Mouse (Mus musculus): ENCODE data around the gene Vezt. TPM values are rescaled to one million over a fixed set of nuclear protein-coding genes. Genes with fewer than 3 reads are reported as not detected.

The Vezt gene
- polyA plus RNA-seq (2012; fragmentation: generic; extraction: Trizol), result 10.2 TPM
- long read RNA-seq, experiment 1, full-length matches to known transcripts, result 10 of 18 reads
- long read RNA-seq, experiment 1, partial matches to known transcripts, result 3 of 18 reads
- long read RNA-seq, experiment 1, other reads (novel, unspliced or antisense), result 5 of 18 reads
- long read RNA-seq, experiment 2, full-length matches to known transcripts, result 87 of 129 reads
- long read RNA-seq, experiment 2, partial matches to known transcripts, result 6 of 129 reads
- long read RNA-seq, experiment 2, other reads (novel, unspliced or antisense), result 36 of 129 reads

- Histone ChIP-seq H3K36me3 (ENCODE audit: control insufficient read depth, insufficient read depth) (peaks cover 3% of the 10 kb centered on the region), H3K4me3 (ENCODE audit: insufficient read depth, poor library complexity, severe bottlenecking) (peak within 1 kb of the TSS; percentile 99), H3K79me3 (ENCODE audit: low read depth) (peaks cover 16% of the 10 kb centered on the region), H3K79me2 (ENCODE audit: control insufficient read depth, insufficient read depth) (peaks cover 42% of the 10 kb centered on the region), H3ac (ENCODE audit: control insufficient read depth, insufficient read length, low read depth) (peak within 1 kb of the TSS; percentile 99), H3K27me3 (ENCODE audit: control insufficient read depth, insufficient read depth, insufficient read length) (no peaks in the 10 kb centered on the region)
- peak; percentile 13 for TF ChIP-seq MAX (IDR thresholded peaks at IDR 0.05)
- peak; percentile 35 for TF ChIP-seq CTCF (IDR thresholded peaks at IDR 0.05; ENCODE audit: control insufficient read depth, insufficient read depth, insufficient read length)
- TF ChIP-seq FOSL1 (IDR thresholded peaks at IDR 0.05; ENCODE audit: insufficient read depth, low read length, poor library complexity, severe bottlenecking), result no peak
Observed at GRCm38 (mm10) chr10:94035658-94036374, at the start of gene Vezt, which contains the start of gene Fgd6. TSS of gene Vezt (minus strand) at chr10:94035817. TSS of gene Fgd6 (plus strand) at chr10:94036001.

- Histone ChIP-seq H3K4me3 (ENCODE audit: insufficient read depth, poor library complexity, severe bottlenecking) (no peak overlapping the region), H3K36me3 (ENCODE audit: control insufficient read depth, insufficient read depth) (no peaks in the 10 kb centered on the region), H3K27me3 (ENCODE audit: control insufficient read depth, insufficient read depth, insufficient read length) (no peaks in the 10 kb centered on the region), H3K79me3 (ENCODE audit: low read depth) (no peaks in the 10 kb centered on the region), H3ac (ENCODE audit: control insufficient read depth, insufficient read length, low read depth) (no peak overlapping the region), H3K79me2 (ENCODE audit: control insufficient read depth, insufficient read depth) (no peaks in the 10 kb centered on the region)
- TF ChIP-seq MYOD1 (IDR thresholded peaks at IDR 0.05; ENCODE audit: control insufficient read depth, insufficient read length, low read depth), result no peak
- no peak for TF ChIP-seq MAX (IDR thresholded peaks at IDR 0.05)
- no peak for TF ChIP-seq CEBPB (IDR thresholded peaks at IDR 0.05; ENCODE audit: low read depth)
- TF ChIP-seq USF1 (IDR thresholded peaks at IDR 0.05; ENCODE audit: low read depth), result no peak
- no peak for TF ChIP-seq FOSL1 (IDR thresholded peaks at IDR 0.05; ENCODE audit: insufficient read depth, low read length, poor library complexity, severe bottlenecking)
- no peak for TF ChIP-seq CTCF (IDR thresholded peaks at IDR 0.05; ENCODE audit: control insufficient read depth, insufficient read depth, insufficient read length)
- TF ChIP-seq MYOG (IDR thresholded peaks at IDR 0.05; ENCODE audit: control insufficient read depth, extremely low read depth, insufficient read length), result no peak
Observed at GRCm38 (mm10) chr10:94082040-94082734, 46.6 kb upstream of the Vezt start.

- TF ChIP-seq MAX (IDR thresholded peaks at IDR 0.05), result no peak
- TF ChIP-seq USF1 (IDR thresholded peaks at IDR 0.05; ENCODE audit: low read depth), result no peak
- TF ChIP-seq MYOD1 (IDR thresholded peaks at IDR 0.05; ENCODE audit: control insufficient read depth, insufficient read length, low read depth), result no peak
- TF ChIP-seq FOSL1 (IDR thresholded peaks at IDR 0.05; ENCODE audit: insufficient read depth, low read length, poor library complexity, severe bottlenecking), result no peak
- TF ChIP-seq MYOG (IDR thresholded peaks at IDR 0.05; ENCODE audit: control insufficient read depth, extremely low read depth, insufficient read length), result no peak
- no peak for TF ChIP-seq CEBPB (IDR thresholded peaks at IDR 0.05; ENCODE audit: low read depth)
- TF ChIP-seq CTCF (IDR thresholded peaks at IDR 0.05; ENCODE audit: control insufficient read depth, insufficient read depth, insufficient read length), result no peak
- Histone ChIP-seq H3K36me3 (ENCODE audit: control insufficient read depth, insufficient read depth) (no peaks in the 10 kb centered on the region), H3K79me2 (ENCODE audit: control insufficient read depth, insufficient read depth) (no peaks in the 10 kb centered on the region), H3K79me3 (ENCODE audit: low read depth) (no peaks in the 10 kb centered on the region), H3ac (ENCODE audit: control insufficient read depth, insufficient read length, low read depth) (no peak overlapping the region), H3K4me3 (ENCODE audit: insufficient read depth, poor library complexity, severe bottlenecking) (no peak overlapping the region), H3K27me3 (ENCODE audit: control insufficient read depth, insufficient read depth, insufficient read length) (no peaks in the 10 kb centered on the region)
Observed at GRCm38 (mm10) chr10:94080740-94081139, 45.1 kb upstream of the Vezt start.

- H3ac ChIP-seq (ENCODE audit: control insufficient read depth, insufficient read length, low read depth), result no peak overlapping the region
- H3K79me2 ChIP-seq (ENCODE audit: control insufficient read depth, insufficient read depth), result no peaks in the 10 kb centered on the region
- H3K36me3 ChIP-seq (ENCODE audit: control insufficient read depth, insufficient read depth), result no peaks in the 10 kb centered on the region
- no peaks in the 10 kb centered on the region for H3K79me3 ChIP-seq (ENCODE audit: low read depth)
- no peak for TF ChIP-seq USF1 (IDR thresholded peaks at IDR 0.05; ENCODE audit: low read depth)
- H3K27me3 ChIP-seq (ENCODE audit: control insufficient read depth, insufficient read depth, insufficient read length), result no peaks in the 10 kb centered on the region
- H3K4me3 ChIP-seq (ENCODE audit: insufficient read depth, poor library complexity, severe bottlenecking), result no peak overlapping the region
Observed at GRCm38 (mm10) chr10:94076966-94077825, 41.6 kb upstream of the Vezt start.

- Histone ChIP-seq H3K79me3 (ENCODE audit: low read depth) (no peaks in the 10 kb centered on the region), H3K36me3 (ENCODE audit: control insufficient read depth, insufficient read depth) (no peaks in the 10 kb centered on the region), H3K79me2 (ENCODE audit: control insufficient read depth, insufficient read depth) (no peaks in the 10 kb centered on the region), H3K4me3 (ENCODE audit: insufficient read depth, poor library complexity, severe bottlenecking) (no peak overlapping the region), H3K27me3 (ENCODE audit: control insufficient read depth, insufficient read depth, insufficient read length) (no peaks in the 10 kb centered on the region), H3ac (ENCODE audit: control insufficient read depth, insufficient read length, low read depth) (no peak overlapping the region)
- TF ChIP-seq CTCF (IDR thresholded peaks at IDR 0.05; ENCODE audit: control insufficient read depth, insufficient read depth, insufficient read length), result no peak
- no peak for TF ChIP-seq USF1 (IDR thresholded peaks at IDR 0.05; ENCODE audit: low read depth)
- no peak for TF ChIP-seq FOSL1 (IDR thresholded peaks at IDR 0.05; ENCODE audit: insufficient read depth, low read length, poor library complexity, severe bottlenecking)
- no peak for TF ChIP-seq MYOD1 (IDR thresholded peaks at IDR 0.05; ENCODE audit: control insufficient read depth, insufficient read length, low read depth)
- no peak for TF ChIP-seq MAX (IDR thresholded peaks at IDR 0.05)
- TF ChIP-seq CEBPB (IDR thresholded peaks at IDR 0.05; ENCODE audit: low read depth), result no peak
- no peak for TF ChIP-seq MYOG (IDR thresholded peaks at IDR 0.05; ENCODE audit: control insufficient read depth, extremely low read depth, insufficient read length)
Observed at GRCm38 (mm10) chr10:94072916-94073465, 37.4 kb upstream of the Vezt start.
